Mouse (Mus musculus) liver, embryonic 16.5 days (tissue): ENCODE results near the gene Smarca2. TPM values are rescaled to one million over a fixed set of nuclear protein-coding genes. Genes with fewer than 3 reads are reported as not detected.
"Not testable (repeated sequence)": the region's sequence is repeated elsewhere in the genome, so short reads cannot be mapped to it uniquely, and the experiment has no call there.

Source experiments
- ATAC-seq: fragments of 200-750 bp; cut with Nextera tagmentation; 2 replicates; pipeline ENCODE4 v1.8.0; 2017; ENCODE audit warnings: low read depth, mild to moderate bottlenecking, moderate number of reproducible peaks, moderate library complexity
- H3K27ac ChIP-seq: fragments of 300-500 bp; sonication (generic); 2 replicates; pipeline ENCODE4 v1.5.1; 2014; ENCODE audit warnings: mild to moderate bottlenecking, low read length
- H3K27me3 ChIP-seq: fragments of 300-500 bp; sonication (generic); 2 replicates; pipeline ENCODE4 v1.6.1; 2014; ENCODE audit warnings: low read depth, low read length, mixed read lengths; ENCODE audit not compliant: control insufficient read depth, insufficient read depth
- H3K36me3 ChIP-seq: fragments of 300-500 bp; sonication (generic); 2 replicates; pipeline ENCODE4 v1.6.1; 2014; ENCODE audit warnings: mild to moderate bottlenecking; ENCODE audit not compliant: control insufficient read depth, insufficient read depth
- H3K4me1 ChIP-seq: fragments of 300-500 bp; sonication (generic); 2 replicates; pipeline ENCODE4 v1.6.1; 2014; ENCODE audit warnings: low read depth, low read length, mixed read lengths; ENCODE audit not compliant: control insufficient read depth
- H3K4me2 ChIP-seq: fragments of 300-500 bp; sonication (generic); 2 replicates; pipeline ENCODE4 v1.6.1; 2014; ENCODE audit warnings: low read depth, low read length, mixed read lengths
- H3K4me3 ChIP-seq: fragments of 300-500 bp; sonication (generic); 2 replicates; pipeline ENCODE4 v1.5.1; 2014; ENCODE audit warnings: low read depth, mild to moderate bottlenecking, low read length
- H3K9ac ChIP-seq: fragments of 300-500 bp; sonication (generic); 2 replicates; pipeline ENCODE4 v1.6.1; 2014; ENCODE audit warnings: low read depth, low read length
- H3K9me3 ChIP-seq: fragments of 300-500 bp; sonication (generic); replicated peaks from 2 replicates; pipeline ENCODE4 v1.6.1; 2016; ENCODE audit warnings: low read length; ENCODE audit not compliant: control insufficient read depth
- WGBS: fragments of 180-500 bp; shearing (Covaris S2); extraction: QIAGEN DNeasy Blood & Tissue Kit; methylation state at CpG from one replicate; pipeline ENCODE4 v1.1.7; 2014; ENCODE audit not compliant: insufficient replicate concordance; 5-methylcytosine and 5-hydroxymethylcytosine counted together
- polyA plus RNA-seq: library from polyadenylated mRNA; unstranded; fragments of >200 nt; fragmentation: Nextera tagmentation; extraction: Ambion mirVana; gene quantifications from 2 replicates; pipeline ENCODE4 v1.2.1, GENCODE M21; 2015

Gene Smarca2
- polyA plus RNA-seq, 1 experiment from 2014 or later: 5.4 TPM

DNA sequence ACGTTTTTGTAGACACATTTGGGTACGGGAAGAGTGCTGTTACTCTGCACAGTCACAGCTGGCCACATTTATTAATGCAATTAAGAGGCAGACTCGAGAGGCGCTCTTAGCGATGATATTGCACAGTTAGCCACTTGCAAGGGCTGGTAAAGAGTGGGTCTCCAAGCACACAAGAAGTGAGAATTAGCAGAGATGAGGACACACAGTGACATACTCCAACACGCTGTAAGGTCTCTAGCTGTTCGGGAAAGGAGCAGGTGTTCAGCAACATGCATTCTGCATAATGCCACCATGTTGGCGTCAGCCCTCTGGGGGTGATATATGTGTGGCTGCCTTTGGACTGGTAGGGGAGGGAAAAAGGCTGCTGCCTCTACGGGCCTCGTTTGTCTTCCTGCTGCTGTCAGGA lies 129.9 kb downstream of the Smarca2 start:
- H3K9ac ChIP-seq: no peak overlapping the region
- no peaks in the 10 kb centered on the region for H3K4me1 ChIP-seq
- no peak for ATAC-seq
- no peaks in the 10 kb centered on the region for H3K27me3 ChIP-seq
- H3K4me2 ChIP-seq: no peak overlapping the region
- no peaks in the 10 kb centered on the region for H3K9me3 ChIP-seq
- no peak overlapping the region for H3K4me3 ChIP-seq
- no peaks in the 10 kb centered on the region for H3K36me3 ChIP-seq
- no peak overlapping the region for H3K27ac ChIP-seq
- 64% methylated on average over 10 of the region's 10 CpGs for WGBS

- H3K27me3 ChIP-seq, H3K4me3 ChIP-seq, ATAC-seq, H3K4me1 ChIP-seq, H3K27ac ChIP-seq, H3K4me2 ChIP-seq, H3K9ac ChIP-seq, H3K9me3 ChIP-seq, H3K36me3 ChIP-seq: not testable (repeated sequence)
- WGBS: 69% methylated on average over 4 of the region's 4 CpGs
Observed at GRCm38 (mm10) chr19:26745021-26745420, 140.2 kb downstream of the Smarca2 start.

GRCm38 (mm10) chr19:26745567-26745966 lies 140.7 kb downstream of the Smarca2 start:
- Histone ChIP-seq H3K9me3 (no peaks in the 10 kb centered on the region), H3K36me3 (no peaks in the 10 kb centered on the region), H3K4me1 (no peaks in the 10 kb centered on the region), H3K9ac (no peak overlapping the region), H3K4me3 (no peak overlapping the region), H3K27me3 (no peaks in the 10 kb centered on the region), H3K27ac (no peak overlapping the region), H3K4me2 (no peak overlapping the region)
- WGBS: 77% methylated on average over 7 of the region's 7 CpGs
- ATAC-seq: no peak

GRCm38 (mm10) chr19:26746290-26746689 lies 141.4 kb downstream of the Smarca2 start:
- H3K36me3 ChIP-seq: no peaks in the 10 kb centered on the region
- H3K4me1 ChIP-seq: no peaks in the 10 kb centered on the region
- no peak for ATAC-seq
- no peak overlapping the region for H3K27ac ChIP-seq
- H3K9ac ChIP-seq: no peak overlapping the region
- H3K27me3 ChIP-seq: no peaks in the 10 kb centered on the region
- no peaks in the 10 kb centered on the region for H3K9me3 ChIP-seq
- no peak overlapping the region for H3K4me3 ChIP-seq
- WGBS: 77% methylated on average over 10 of the region's 10 CpGs
- H3K4me2 ChIP-seq: no peak overlapping the region

DNA sequence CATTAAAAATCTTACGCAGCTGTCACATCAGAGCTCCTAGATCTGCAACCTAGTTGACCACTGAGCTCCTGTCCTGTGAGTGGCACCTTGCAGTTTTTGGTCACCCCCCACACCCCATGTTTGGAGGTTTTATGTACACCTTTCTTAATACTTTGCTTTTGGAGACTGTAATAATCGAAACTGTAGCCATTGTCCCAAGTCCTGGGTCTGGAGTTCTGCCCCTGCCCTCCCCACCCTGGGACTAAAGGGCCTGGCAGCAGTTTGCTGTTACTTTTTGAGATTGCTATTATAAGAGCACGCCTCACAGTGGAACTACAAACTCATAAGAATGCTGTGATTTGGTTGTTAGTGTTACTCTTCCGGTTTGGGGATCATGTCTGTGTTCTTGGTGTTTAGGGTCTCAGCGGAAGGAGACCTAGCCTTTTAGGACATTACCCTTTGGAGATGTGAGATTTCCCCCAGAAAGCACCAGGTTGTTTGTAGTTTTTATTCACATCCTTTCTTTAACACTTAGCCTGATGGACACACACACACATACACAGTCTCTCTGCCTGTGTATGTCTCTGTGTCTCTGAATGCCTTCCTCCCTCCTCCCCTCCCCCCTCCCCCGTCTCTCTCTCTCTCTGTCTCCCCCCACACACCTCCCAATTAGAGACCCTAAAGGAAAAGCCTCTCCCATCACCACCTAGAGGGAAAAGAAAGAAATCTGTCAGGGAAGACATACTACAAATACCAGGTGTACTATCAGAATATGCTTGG lies 142.0 kb downstream of the Smarca2 start:
- Histone ChIP-seq H3K4me2 (peak overlapping the region; percentile 70), H3K27me3 (no peaks in the 10 kb centered on the region), H3K4me3 (peak overlapping the region; percentile 62), H3K9ac (no peak overlapping the region; the same call in 1 of the 2 replicates), H3K36me3 (no peaks in the 10 kb centered on the region), H3K9me3 (no peaks in the 10 kb centered on the region), H3K4me1 (no peaks in the 10 kb centered on the region), H3K27ac (no peak overlapping the region; the same call in 1 of the 2 replicates)
- ATAC-seq: no peak
- WGBS: 48% methylated on average over 6 of the region's 6 CpGs

- Histone ChIP-seq H3K9me3 (no peaks in the 10 kb centered on the region), H3K27me3 (no peaks in the 10 kb centered on the region), H3K27ac (peak overlapping the region; percentile 71), H3K4me1 (no peaks in the 10 kb centered on the region), H3K4me3 (peak overlapping the region; percentile 62), H3K9ac (peak overlapping the region; percentile 31), H3K36me3 (no peaks in the 10 kb centered on the region), H3K4me2 (peak overlapping the region; percentile 70)
- ATAC-seq: peak; percentile 62
- under 1% methylated on average over 36 of the region's 36 CpGs for WGBS
Observed at GRCm38 (mm10) chr19:26747571-26748539, 143.0 kb downstream of the Smarca2 start.

DNA sequence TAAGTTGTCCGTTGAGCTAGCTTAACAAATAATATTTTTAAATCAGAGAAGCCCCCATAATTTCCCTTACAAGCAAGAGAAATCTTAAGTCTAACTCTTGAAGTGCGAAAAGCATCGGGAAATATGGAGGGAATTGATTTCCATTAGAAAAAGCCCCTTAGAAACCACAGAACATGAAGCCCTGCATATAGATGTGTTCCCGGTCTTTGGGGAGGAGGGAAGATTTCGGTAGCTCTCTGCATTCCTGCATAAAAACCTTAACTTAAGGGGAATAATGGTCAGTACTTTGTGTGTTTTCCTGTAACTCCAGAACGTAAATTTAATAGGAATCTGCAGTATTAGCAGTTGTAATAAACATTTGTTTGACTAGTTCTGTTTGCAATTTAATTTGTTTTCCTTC lies 143.8 kb downstream of the Smarca2 start:
- Histone ChIP-seq H3K4me3 (peak overlapping the region; percentile 62), H3K27ac (no peak overlapping the region; the same call in 1 of the 2 replicates), H3K4me2 (peak overlapping the region; percentile 70), H3K9ac (no peak overlapping the region), H3K4me1 (no peaks in the 10 kb centered on the region; the same call in 1 of the 2 replicates), H3K9me3 (no peaks in the 10 kb centered on the region), H3K36me3 (no peaks in the 10 kb centered on the region), H3K27me3 (no peaks in the 10 kb centered on the region)
- 2% methylated on average over 6 of the region's 6 CpGs for WGBS
- no peak for ATAC-seq

- no peak for ATAC-seq
- Histone ChIP-seq H3K27ac (no peak overlapping the region), H3K27me3 (no peaks in the 10 kb centered on the region), H3K9me3 (no peaks in the 10 kb centered on the region), H3K4me3 (no peak overlapping the region), H3K9ac (no peak overlapping the region), H3K4me1 (no peaks in the 10 kb centered on the region; the same call in 1 of the 2 replicates), H3K36me3 (no peaks in the 10 kb centered on the region), H3K4me2 (peak overlapping the region; percentile 70; the same call in 1 of the 2 replicates)
- 52% methylated on average over 11 of the region's 11 CpGs for WGBS
Observed at GRCm38 (mm10) chr19:26749427-26750137, 144.7 kb downstream of the Smarca2 start.
